20 mouse cellular contexts compared by ENCODE assay signal in genomic region chr4:144905128-144905527, GRCm38 (mm10). TPM values are rescaled to one million over a fixed set of nuclear protein-coding genes. Genes with fewer than 3 reads are reported as not detected.
DNase-seq lines count a peak whose midpoint lies in the region; ATAC-seq and TF ChIP-seq lines count a peak whose summit lies in the region.
"Had no signal": no experiment of that assay in that cellular context is flagged by ENCODE, and none has a peak within 500 bp of the region (broad histone marks: within the 10 kb centered on the region; RNA-seq: fewer than 3 reads in every experiment).

No protein-coding gene starts in this region.

- H3K27me3 ChIP-seq in kidney, embryonic 14.5 days (ENCODE audit: control insufficient read depth, insufficient read depth, low read length): no peaks in the 10 kb centered on the region
- no peaks in the 10 kb centered on the region for H3K27me3 ChIP-seq in intestine, embryonic 14.5 days (replicated peaks; ENCODE audit: control insufficient read depth, insufficient read depth, low read length)
- H3K27me3 ChIP-seq: embryonic facial prominence, embryonic 13.5 days; forebrain, embryonic 15.5 days; hindbrain, embryonic 12.5 days had no signal

- H3K4me1 ChIP-seq in kidney, embryonic 14.5 days (ENCODE audit: control insufficient read depth, insufficient read depth, low read length): peaks cover 18% of the 10 kb centered on the region
- H3K4me1 ChIP-seq in intestine, embryonic 14.5 days (replicated peaks; ENCODE audit: control insufficient read depth, insufficient read depth, low read length): peaks cover 27% of the 10 kb centered on the region
- H3K4me1 ChIP-seq: forebrain, embryonic 15.5 days; hindbrain, embryonic 12.5 days had no signal

- no peak for TF ChIP-seq CTCF in gastrocnemius, adult 2 months (IDR thresholded peaks at IDR 0.05)

- intact Hi-C loops in gastrocnemius, adult 2 months (cut with DNase I): loop anchor here (5.0 kb wide), 1 partner anchor 42 kb away; no protein-coding TSS in a partner anchor
- intact Hi-C loops in gastrocnemius, postnatal 14 days (cut with DNase I; ENCODE audit: low total_unique reads): no loop called here

- H3K9ac ChIP-seq in kidney, embryonic 14.5 days (ENCODE audit: low read depth, low read length): no peak overlapping the region
- H3K9ac ChIP-seq in intestine, embryonic 14.5 days (ENCODE audit: low read length): no peak overlapping the region
- H3K9ac ChIP-seq: embryonic facial prominence, embryonic 13.5 days; forebrain, embryonic 15.5 days; heart, embryonic 12.5 days; hindbrain, embryonic 12.5 days; liver, embryonic 14.5 days had no signal

- 57% methylated on average over 5 of the region's 5 CpGs for WGBS in kidney, embryonic 14.5 days
- WGBS in intestine, embryonic 14.5 days: 59% methylated on average over 5 of the region's 5 CpGs

- DNase-seq in gastrocnemius, adult 2 months: no peak
- no peak for DNase-seq in gastrocnemius, postnatal 14 days
- no peak for DNase-seq in kidney, adult 8-10 months
- peak; percentile 33 for DNase-seq in 416B (ENCODE audit: low read depth)
- no peak for DNase-seq in intestine, embryonic 14.5 days (ENCODE audit: low spot score)
- no peak for DNase-seq in adrenal gland, adult 8-10 months
- no peak for DNase-seq in cerebellum, postnatal 14 days
- DNase-seq: cerebellum, adult 9-11 months; right cerebral cortex, postnatal 14 days; thymus, adult 18-20 months had no signal

- no peaks in the 10 kb centered on the region for H3K9me3 ChIP-seq in kidney, embryonic 14.5 days (ENCODE audit: control insufficient read depth, low read length)
- no peaks in the 10 kb centered on the region for H3K9me3 ChIP-seq in intestine, embryonic 14.5 days (ENCODE audit: control insufficient read depth, low read length)
- H3K9me3 ChIP-seq: embryonic facial prominence, embryonic 13.5 days; forebrain, embryonic 15.5 days; G1E; heart, embryonic 12.5 days; hindbrain, embryonic 12.5 days; limb, embryonic 10.5 days had no signal

- no peak overlapping the region for H3K4me2 ChIP-seq in kidney, embryonic 14.5 days (replicated peaks; ENCODE audit: low read depth, low read length)
- H3K4me2 ChIP-seq in intestine, embryonic 14.5 days (ENCODE audit: low read length): no peak overlapping the region
- H3K4me2 ChIP-seq: embryonic facial prominence, embryonic 13.5 days; forebrain, embryonic 15.5 days; heart, embryonic 12.5 days; hindbrain, embryonic 12.5 days had no signal

- no peak overlapping the region; the same call in 1 of the 2 replicates for H3K4me3 ChIP-seq in gastrocnemius, adult 2 months
- H3K4me3 ChIP-seq in kidney, embryonic 14.5 days (ENCODE audit: low read length): no peak overlapping the region
- no peak overlapping the region for H3K4me3 ChIP-seq in intestine, embryonic 14.5 days (ENCODE audit: low read depth, low read length)
- H3K4me3 ChIP-seq: embryonic facial prominence, embryonic 13.5 days; forebrain, embryonic 15.5 days; heart, embryonic 12.5 days; hindbrain, embryonic 12.5 days; limb, embryonic 10.5 days had no signal

- H3K36me3 ChIP-seq in kidney, embryonic 14.5 days (ENCODE audit: control insufficient read depth, insufficient read depth, low read length): peaks cover 19% of the 10 kb centered on the region; the same call in 1 of the 2 replicates
- H3K36me3 ChIP-seq in intestine, embryonic 14.5 days (ENCODE audit: control insufficient read depth, insufficient read depth, low read length): peaks cover 16% of the 10 kb centered on the region
- H3K36me3 ChIP-seq: forebrain, embryonic 15.5 days; G1E; heart, embryonic 12.5 days; hindbrain, embryonic 12.5 days had no signal

- peak overlapping the region; percentile 88 for H3K27ac ChIP-seq in gastrocnemius, adult 2 months
- H3K27ac ChIP-seq in kidney, embryonic 14.5 days (ENCODE audit: low read depth, low read length): peak overlapping the region; percentile 2; the same call in 1 of the 2 replicates
- 0 out of 2 replicates have a peak overlapping the region, but pooled peaks have one; percentile 2 for H3K27ac ChIP-seq in intestine, embryonic 14.5 days (ENCODE audit: low read depth)
- H3K27ac ChIP-seq: embryonic facial prominence, embryonic 13.5 days; forebrain, embryonic 15.5 days; hindbrain, embryonic 12.5 days; limb, embryonic 10.5 days; liver, embryonic 14.5 days had no signal

- ATAC-seq in kidney, embryonic 14.5 days (ENCODE audit: low FRiP score, low TSS enrichment): no peak
- no peak for ATAC-seq in intestine, embryonic 14.5 days (replicated peaks; ENCODE audit: low FRiP score, low TSS enrichment, low read depth)
- ATAC-seq: CD4-positive, CD25-positive, alpha-beta regulatory T cell, adult 4 months; forebrain, embryonic 15.5 days; inflammation-experienced regulatory T-cells, adult 6 months had no signal

RNA-seq across cellular contexts. Expression of gene Dhrs3, which starts 12.5 kb away (rescaled TPM):
- total RNA-seq in gastrocnemius, adult 2 months (2021): 10 to 100 TPM; 59.5 to 63.7 TPM
- 10 to 100 TPM; 33.8 to 48.2 TPM for total RNA-seq in gastrocnemius, postnatal 14 days (2021)
- 153 and 226 TPM in 2 replicates for polyA plus RNA-seq in kidney, embryonic 14.5 days (2014; fragmentation: Nextera tagmentation; extraction: Ambion mirVana)
- polyA plus RNA-seq in intestine, embryonic 14.5 days (2014; fragmentation: Nextera tagmentation; extraction: Ambion mirVana): 119 and 123 TPM in 2 replicates
- 100 to 1,000 TPM in 1 of 4 experiments, 10 to 100 TPM in 3; 65.0 to 107 (median 92.3) TPM for total RNA-seq in adrenal gland, adult 8-10 months (2022)

Comparison
In these comparisons a context has a peak if more than half of its experiments do, and no peak if none do; other contexts are left out.
1. H3K27ac ChIP-seq: peak in every context shown above with its lines; median percentile 88 in gastrocnemius, adult 2 months; 2 in kidney, embryonic 14.5 days; 2 in intestine, embryonic 14.5 days.